28 mouse cellular contexts compared by ENCODE assay signal in genomic region chr7:37813676-37814075, GRCm38 (mm10). TPM values are rescaled to one million over a fixed set of nuclear protein-coding genes. Genes with fewer than 3 reads are reported as not detected.
"Had no signal": no experiment of that assay in that cellular context is flagged by ENCODE, and none has a peak within 500 bp of the region (broad histone marks: within the 10 kb centered on the region; RNA-seq: fewer than 3 reads in every experiment).

No protein-coding gene starts in this region.

- H3K4me3 ChIP-seq: embryonic facial prominence, embryonic 10.5 days; embryonic facial prominence, embryonic 12.5 days; embryonic facial prominence, embryonic 13.5 days; embryonic facial prominence, embryonic 15.5 days; erythroblast, embryonic 14.5 days; forebrain, embryonic 10.5 days; forebrain, embryonic 12.5 days; forebrain, embryonic 13.5 days; forebrain, embryonic 15.5 days; gastrocnemius, adult 2 months; heart, adult 2 months had no signal

- H3K4me2 ChIP-seq: embryonic facial prominence, embryonic 12.5 days; embryonic facial prominence, embryonic 13.5 days; embryonic facial prominence, embryonic 15.5 days; forebrain, embryonic 12.5 days; forebrain, embryonic 13.5 days; forebrain, embryonic 15.5 days had no signal

- H3K9me3 ChIP-seq: embryonic facial prominence, embryonic 10.5 days; embryonic facial prominence, embryonic 12.5 days; embryonic facial prominence, embryonic 13.5 days; embryonic facial prominence, embryonic 15.5 days; forebrain, embryonic 12.5 days; forebrain, embryonic 13.5 days; forebrain, embryonic 15.5 days had no signal

- DNase-seq: cerebellum, adult 2 months; cerebellum, adult 8-10 months; cerebellum, adult 9-10 months; cerebellum, adult 9-11 months; cerebellum, postnatal 10 days; cerebellum, postnatal 14 days; cerebellum, postnatal 25 days; cerebellum, postnatal 36 days; embryo, embryonic 11 days; forebrain, postnatal 0 days; gastrocnemius, adult 2 months; gastrocnemius, postnatal 10 days; gastrocnemius, postnatal 14 days; gastrocnemius, postnatal 25 days; gastrocnemius, postnatal 36 days; heart, adult 18-20 months; heart, adult 2 months had no signal

- H3K4me1 ChIP-seq: embryonic facial prominence, embryonic 10.5 days; embryonic facial prominence, embryonic 12.5 days; embryonic facial prominence, embryonic 13.5 days; embryonic facial prominence, embryonic 15.5 days; forebrain, embryonic 10.5 days; forebrain, embryonic 12.5 days; forebrain, embryonic 13.5 days; forebrain, embryonic 15.5 days had no signal

- H3K27me3 ChIP-seq: embryonic facial prominence, embryonic 12.5 days; embryonic facial prominence, embryonic 13.5 days; embryonic facial prominence, embryonic 15.5 days; forebrain, embryonic 13.5 days; forebrain, embryonic 15.5 days had no signal

- H3K27ac ChIP-seq: embryonic facial prominence, embryonic 10.5 days; embryonic facial prominence, embryonic 12.5 days; embryonic facial prominence, embryonic 13.5 days; embryonic facial prominence, embryonic 15.5 days; forebrain, embryonic 10.5 days; forebrain, embryonic 12.5 days; forebrain, embryonic 13.5 days; forebrain, embryonic 15.5 days; gastrocnemius, adult 2 months; heart, adult 2 months had no signal

- H3K36me3 ChIP-seq: embryonic facial prominence, embryonic 10.5 days; embryonic facial prominence, embryonic 12.5 days; embryonic facial prominence, embryonic 13.5 days; embryonic facial prominence, embryonic 15.5 days; forebrain, embryonic 10.5 days; forebrain, embryonic 12.5 days; forebrain, embryonic 15.5 days had no signal

- ATAC-seq: forebrain, embryonic 13.5 days; forebrain, embryonic 14.5 days; forebrain, embryonic 15.5 days; forebrain, postnatal 0 days had no signal

- H3K9ac ChIP-seq: embryonic facial prominence, embryonic 12.5 days; embryonic facial prominence, embryonic 13.5 days; embryonic facial prominence, embryonic 15.5 days; forebrain, embryonic 12.5 days; forebrain, embryonic 13.5 days; forebrain, embryonic 15.5 days; forebrain, postnatal 0 days had no signal

RNA-seq across cellular contexts. Expression of gene Zfp536, which starts 40.2 kb away (rescaled TPM):
- total RNA-seq: common myeloid progenitor, adult 5-6 weeks had no signal
- polyA plus RNA-seq: erythroblast, embryonic 14.5 days had no signal
